Mouse (Mus musculus): ENCODE data around the gene Col15a1. TPM values are rescaled to one million over a fixed set of nuclear protein-coding genes. Genes with fewer than 3 reads are reported as not detected.

Col15a1 gene
- polyA plus RNA-seq, 1 experiment from 2014 or later: 2.7 TPM

GRCm38 (mm10) chr4:47251693-47252435 lies 43.9 kb downstream of the Col15a1 start:
- Histone ChIP-seq H3K9me3 (replicated peaks) (no peaks in the 10 kb centered on the region; the same call in 1 of the 2 replicates), H3K4me1 (peaks cover 6% of the 10 kb centered on the region; the same call in 1 of the 2 replicates), H3K4me3 (no peak overlapping the region), H3K27ac (replicated peaks) (no peak overlapping the region), H3K36me3 (no peaks in the 10 kb centered on the region), H3K27me3 (ENCODE audit: low read depth, poor library complexity, severe bottlenecking) (no peaks in the 10 kb centered on the region)
- WGBS: 91% methylated on average over 11 of the region's 11 CpGs
- no peak for DNase-seq (ENCODE audit: low spot score)

DNA sequence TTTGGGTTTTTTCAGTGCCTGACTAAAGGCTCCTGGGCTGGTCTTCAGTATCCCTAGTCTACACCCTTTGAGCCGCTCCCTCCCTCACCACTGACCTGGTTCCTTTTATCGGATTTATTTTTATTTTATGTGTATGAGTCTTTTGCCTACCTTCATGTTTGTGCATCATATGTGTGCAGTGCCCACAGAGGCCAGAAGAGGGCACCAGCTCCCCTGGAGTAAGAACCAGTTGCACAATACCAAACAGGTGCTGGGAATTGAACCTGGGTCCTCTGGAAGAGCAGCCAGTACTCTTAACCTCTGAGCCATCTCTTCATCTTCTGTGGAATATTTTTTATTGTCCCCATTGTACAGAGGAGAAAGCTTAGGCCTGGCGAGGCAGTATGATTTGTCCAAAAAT lies 44.7 kb downstream of the Col15a1 start:
- whole genome bisulfite sequencing: 96% methylated on average over 3 of the region's 3 CpGs
- H3K4me3 ChIP-seq: no peak overlapping the region
- H3K27ac ChIP-seq (replicated peaks): no peak overlapping the region
- DNase-seq (ENCODE audit: low spot score): no peak
- no peaks in the 10 kb centered on the region for H3K36me3 ChIP-seq
- H3K9me3 ChIP-seq (replicated peaks): no peaks in the 10 kb centered on the region; the same call in 1 of the 2 replicates
- 0 out of 2 replicates have a peak, but pooled peaks cover 3% of the 10 kb centered on the region for H3K4me1 ChIP-seq
- H3K27me3 ChIP-seq (ENCODE audit: low read depth, poor library complexity, severe bottlenecking): no peaks in the 10 kb centered on the region

DNA sequence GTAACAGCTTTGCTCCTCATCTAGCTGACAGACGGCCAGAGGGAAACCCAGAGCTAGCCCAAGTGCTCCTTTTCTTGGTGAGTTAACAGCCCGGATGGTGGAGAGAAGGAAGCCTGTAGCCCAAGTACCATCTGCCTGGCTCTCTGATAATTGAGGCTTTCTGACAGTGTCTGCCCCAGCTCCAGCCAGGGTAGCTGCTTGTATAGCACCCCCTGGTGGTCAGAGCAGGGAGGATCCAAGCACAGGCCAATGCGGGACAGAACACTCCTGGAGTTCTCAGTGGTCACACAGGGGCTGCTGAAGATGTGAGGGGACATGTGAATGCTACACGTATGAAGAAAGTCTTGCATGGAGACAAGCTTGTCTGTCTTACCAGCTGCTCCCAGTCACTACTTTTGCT lies 47.7 kb downstream of the Col15a1 start:
- Histone ChIP-seq H3K4me1 (no peaks in the 10 kb centered on the region), H3K9me3 (replicated peaks) (no peaks in the 10 kb centered on the region; the same call in 1 of the 2 replicates), H3K36me3 (no peaks in the 10 kb centered on the region), H3K27ac (replicated peaks) (no peak overlapping the region), H3K4me3 (no peak overlapping the region), H3K27me3 (ENCODE audit: low read depth, poor library complexity, severe bottlenecking) (no peaks in the 10 kb centered on the region)
- 37% methylated on average over 4 of the region's 4 CpGs for WGBS
- DNase-seq (ENCODE audit: low spot score): peak; percentile 70

- DNase-seq (ENCODE audit: low spot score): no peak
- no peaks in the 10 kb centered on the region for H3K9me3 ChIP-seq (replicated peaks)
- no peaks in the 10 kb centered on the region for H3K27me3 ChIP-seq (ENCODE audit: low read depth, poor library complexity, severe bottlenecking)
- 83% methylated on average over 3 of the region's 3 CpGs for WGBS
- H3K4me1 ChIP-seq: 0 out of 2 replicates have a peak, but pooled peaks cover 1% of the 10 kb centered on the region
- no peak overlapping the region for H3K4me3 ChIP-seq
- no peak overlapping the region for H3K27ac ChIP-seq (replicated peaks)
- H3K36me3 ChIP-seq: no peaks in the 10 kb centered on the region
Measured at GRCm38 (mm10) chr4:47258201-47258600, 50.2 kb downstream of the Col15a1 start.

- Histone ChIP-seq H3K36me3 (no peaks in the 10 kb centered on the region), H3K9me3 (replicated peaks) (no peaks in the 10 kb centered on the region), H3K27ac (replicated peaks) (no peak overlapping the region), H3K27me3 (ENCODE audit: low read depth, poor library complexity, severe bottlenecking) (no peaks in the 10 kb centered on the region), H3K4me3 (no peak overlapping the region), H3K4me1 (peaks cover 5% of the 10 kb centered on the region; the same call in 1 of the 2 replicates)
- DNase-seq (ENCODE audit: low spot score): no peak
- 82% methylated on average over 6 of the region's 6 CpGs for WGBS
Measured at GRCm38 (mm10) chr4:47261049-47261448, 53.1 kb downstream of the Col15a1 start.

DNA sequence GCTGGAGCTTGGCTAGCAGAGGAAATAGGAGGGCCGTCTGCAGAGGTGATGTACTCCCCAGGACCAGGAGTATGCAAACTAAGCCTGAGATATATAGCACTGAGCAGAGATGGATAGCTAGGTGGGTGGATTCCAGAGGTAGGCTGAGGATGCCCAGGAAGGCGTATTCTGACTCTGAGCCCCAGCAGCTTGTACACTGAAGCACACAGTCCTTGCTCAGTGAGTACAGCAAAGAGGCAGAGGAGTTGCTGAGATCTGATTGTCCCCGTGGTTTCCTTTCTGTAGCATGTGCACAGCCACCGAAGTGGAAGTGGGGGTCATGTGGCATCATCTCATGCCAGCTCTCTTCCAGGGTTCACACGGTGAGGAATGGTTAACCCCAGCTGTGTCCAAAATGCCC lies 54.0 kb downstream of the Col15a1 start:
- no peaks in the 10 kb centered on the region for H3K27me3 ChIP-seq (ENCODE audit: low read depth, poor library complexity, severe bottlenecking)
- no peak overlapping the region for H3K27ac ChIP-seq (replicated peaks)
- no peak for DNase-seq (ENCODE audit: low spot score)
- WGBS: 82% methylated on average over 5 of the region's 5 CpGs
- no peaks in the 10 kb centered on the region for H3K36me3 ChIP-seq
- H3K4me3 ChIP-seq: no peak overlapping the region
- peaks cover 5% of the 10 kb centered on the region; the same call in 1 of the 2 replicates for H3K4me1 ChIP-seq
- no peaks in the 10 kb centered on the region for H3K9me3 ChIP-seq (replicated peaks)

- no peak overlapping the region for H3K27ac ChIP-seq (replicated peaks)
- peaks cover 5% of the 10 kb centered on the region; the same call in 1 of the 2 replicates for H3K4me1 ChIP-seq
- H3K27me3 ChIP-seq (ENCODE audit: low read depth, poor library complexity, severe bottlenecking): no peaks in the 10 kb centered on the region
- WGBS: 86% methylated on average over 5 of the region's 5 CpGs
- no peaks in the 10 kb centered on the region for H3K9me3 ChIP-seq (replicated peaks)
- H3K4me3 ChIP-seq: no peak overlapping the region
- no peak for DNase-seq (ENCODE audit: low spot score)
- no peaks in the 10 kb centered on the region for H3K36me3 ChIP-seq
Measured at GRCm38 (mm10) chr4:47265555-47265954, 57.6 kb downstream of the Col15a1 start.

GRCm38 (mm10) chr4:47272452-47273130 lies 64.6 kb downstream of the Col15a1 start:
- 84% methylated on average over 9 of the region's 9 CpGs for WGBS
- DNase-seq (ENCODE audit: low spot score): no peak
- H3K27me3 ChIP-seq (ENCODE audit: low read depth, poor library complexity, severe bottlenecking): no peaks in the 10 kb centered on the region
- H3K9me3 ChIP-seq (replicated peaks): no peaks in the 10 kb centered on the region
- H3K4me3 ChIP-seq: no peak overlapping the region
- no peak overlapping the region for H3K27ac ChIP-seq (replicated peaks)
- H3K4me1 ChIP-seq: no peaks in the 10 kb centered on the region
- H3K36me3 ChIP-seq: no peaks in the 10 kb centered on the region

GRCm38 (mm10) chr4:47273795-47274194 lies 65.8 kb downstream of the Col15a1 start:
- DNase-seq (ENCODE audit: low spot score): no peak
- Histone ChIP-seq H3K36me3 (no peaks in the 10 kb centered on the region), H3K27ac (replicated peaks) (no peak overlapping the region), H3K9me3 (replicated peaks) (no peaks in the 10 kb centered on the region), H3K4me3 (no peak overlapping the region), H3K4me1 (no peaks in the 10 kb centered on the region), H3K27me3 (ENCODE audit: low read depth, poor library complexity, severe bottlenecking) (no peaks in the 10 kb centered on the region)
- 90% methylated on average over 8 of the region's 8 CpGs for WGBS

GRCm38 (mm10) chr4:47274911-47275310 lies 67.0 kb downstream of the Col15a1 start:
- Histone ChIP-seq H3K36me3 (no peaks in the 10 kb centered on the region), H3K4me1 (peaks cover 3% of the 10 kb centered on the region; the same call in 1 of the 2 replicates), H3K27ac (replicated peaks) (no peak overlapping the region), H3K4me3 (no peak overlapping the region), H3K27me3 (ENCODE audit: low read depth, poor library complexity, severe bottlenecking) (no peaks in the 10 kb centered on the region), H3K9me3 (replicated peaks) (no peaks in the 10 kb centered on the region)
- DNase-seq (ENCODE audit: low spot score): no peak
- 83% methylated on average over 2 of the region's 2 CpGs for WGBS

GRCm38 (mm10) chr4:47278397-47278796 lies 70.4 kb downstream of the Col15a1 start:
- no peak overlapping the region for H3K4me3 ChIP-seq
- no peak overlapping the region for H3K27ac ChIP-seq (replicated peaks)
- H3K36me3 ChIP-seq: no peaks in the 10 kb centered on the region
- no peaks in the 10 kb centered on the region for H3K27me3 ChIP-seq (ENCODE audit: low read depth, poor library complexity, severe bottlenecking)
- no peak for DNase-seq (ENCODE audit: low spot score)
- H3K9me3 ChIP-seq (replicated peaks): no peaks in the 10 kb centered on the region
- peaks cover 3% of the 10 kb centered on the region; the same call in 1 of the 2 replicates for H3K4me1 ChIP-seq
- 90% methylated on average over 6 of the region's 6 CpGs for WGBS

DNA sequence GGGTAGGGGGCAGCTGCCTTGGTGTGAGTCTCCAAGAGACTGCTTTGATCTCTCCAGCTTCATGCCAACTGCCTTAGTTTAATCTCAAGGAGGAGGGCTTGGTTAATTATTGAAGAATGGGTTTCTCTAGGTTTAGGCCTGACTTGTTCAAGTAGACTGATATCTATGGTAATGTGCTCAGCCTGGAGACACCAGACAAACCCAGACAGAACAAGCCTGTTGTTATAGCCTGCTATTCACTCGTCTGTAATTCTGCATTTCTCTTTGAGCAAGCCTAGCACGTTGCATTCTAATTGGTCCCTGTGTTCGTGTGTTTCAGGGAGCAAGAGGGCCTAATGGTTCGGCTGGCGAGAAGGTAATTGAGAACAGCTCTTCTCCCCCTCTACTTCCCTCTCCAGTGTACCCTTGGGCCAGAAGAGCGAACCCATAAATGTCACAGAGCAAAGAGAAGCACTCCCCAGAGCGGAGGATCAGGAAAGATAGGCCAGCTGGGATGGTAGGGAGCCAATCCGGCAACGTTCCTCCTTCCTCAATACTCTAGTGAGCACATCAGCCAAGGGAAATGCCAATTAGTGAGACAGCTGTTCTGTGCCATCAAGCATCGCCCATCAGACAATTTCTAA lies 71.2 kb downstream of the Col15a1 start:
- H3K27me3 ChIP-seq (ENCODE audit: low read depth, poor library complexity, severe bottlenecking): no peaks in the 10 kb centered on the region
- H3K4me1 ChIP-seq: peaks cover 3% of the 10 kb centered on the region; the same call in 1 of the 2 replicates
- no peak overlapping the region for H3K27ac ChIP-seq (replicated peaks)
- WGBS: 79% methylated on average over 10 of the region's 10 CpGs
- no peaks in the 10 kb centered on the region for H3K36me3 ChIP-seq
- H3K4me3 ChIP-seq: no peak overlapping the region
- H3K9me3 ChIP-seq (replicated peaks): no peaks in the 10 kb centered on the region
- no peak for DNase-seq (ENCODE audit: low spot score)
